Mouse (Mus musculus): Measurements from ENCODE around the gene Tbc1d10b.

Gene Tbc1d10b

GRCm38 (mm10) chr7:127147901-127148300 lies 60.4 kb downstream of the Tbc1d10b start:
- peak; percentile 44 for DNase-seq

Measured in lung, postnatal 36 days (tissue).